Mouse (Mus musculus) mature B cell (primary cell): ENCODE data around the gene Ifna7.

Experiments used
- in situ Hi-C: fragments of 300-500 bp; cut with MboI; formaldehyde crosslinking; loops from 2 replicates; pipeline ENCODE4 v1.14.3; 2019

Gene Ifna7

DNA sequence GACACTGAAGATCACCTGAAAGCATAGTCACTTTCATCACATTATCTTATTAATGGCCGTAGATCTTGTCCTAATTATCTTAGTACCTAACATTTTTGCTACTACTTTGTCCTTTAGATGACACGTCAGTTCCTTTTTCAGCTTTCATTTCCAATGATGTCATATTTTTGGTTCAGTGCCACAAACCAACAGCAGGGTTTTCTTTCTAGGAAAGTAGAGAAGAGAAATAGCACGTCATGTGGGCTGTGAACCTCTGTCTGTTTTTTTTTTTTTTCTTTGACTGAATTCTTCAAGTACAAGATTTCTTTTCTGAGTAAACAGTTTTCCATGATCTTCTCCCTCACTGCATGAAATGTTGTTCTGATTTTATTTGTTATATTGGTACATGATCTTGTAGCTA, 24.0 kb downstream of the Ifna7 start:
- in situ Hi-C loops, result no loop called here

DNA sequence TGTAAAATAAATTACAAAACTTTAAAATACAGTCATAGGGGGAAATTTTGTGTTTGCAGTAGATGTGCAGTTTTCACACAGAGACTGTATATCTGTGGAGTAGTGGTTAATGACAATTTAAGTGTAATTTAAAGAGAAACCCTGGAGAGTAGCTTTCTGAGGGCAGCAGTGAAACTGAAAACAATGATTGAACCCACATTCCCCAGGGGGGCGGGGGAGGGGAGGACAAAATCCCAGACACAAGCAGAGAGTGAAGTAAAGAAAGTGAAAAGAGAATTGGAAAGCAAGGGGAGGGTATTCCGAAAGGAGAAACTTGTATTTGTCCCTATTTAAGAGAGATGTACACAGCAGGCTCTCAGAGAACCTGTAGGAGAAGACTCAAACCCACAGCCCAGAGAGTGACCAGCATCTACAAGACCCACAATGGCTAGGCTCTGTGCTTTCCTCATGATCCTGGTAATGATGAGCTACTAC, 25.4 kb downstream of the Ifna7 start, which contains the start of gene Ifna4:
Gene Ifna4 (plus strand): TSS at position 424 of the 474 bp plus-strand sequence.
- in situ Hi-C loops, result no loop called here

DNA sequence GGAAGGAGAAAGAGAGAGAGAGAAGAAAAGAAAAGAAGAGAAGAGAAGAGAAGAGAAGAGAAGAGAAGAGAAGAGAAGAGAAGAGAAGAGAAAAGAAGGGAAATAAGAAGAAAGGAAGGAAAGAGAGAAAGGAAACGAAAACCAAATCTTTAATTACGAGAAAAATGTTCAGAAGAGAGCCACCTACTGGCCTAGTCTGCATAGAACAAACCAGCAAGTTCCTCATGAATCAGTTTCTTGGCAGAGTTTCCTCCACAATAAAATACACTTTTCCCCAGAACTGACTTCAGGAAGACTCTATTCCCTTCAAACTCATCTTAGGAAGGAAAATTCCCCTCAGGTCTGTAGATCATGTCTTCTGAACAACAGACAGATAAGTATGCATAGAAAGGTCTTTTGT, 29.3 kb downstream of the Ifna7 start:
- in situ Hi-C loops, result no loop called here

DNA sequence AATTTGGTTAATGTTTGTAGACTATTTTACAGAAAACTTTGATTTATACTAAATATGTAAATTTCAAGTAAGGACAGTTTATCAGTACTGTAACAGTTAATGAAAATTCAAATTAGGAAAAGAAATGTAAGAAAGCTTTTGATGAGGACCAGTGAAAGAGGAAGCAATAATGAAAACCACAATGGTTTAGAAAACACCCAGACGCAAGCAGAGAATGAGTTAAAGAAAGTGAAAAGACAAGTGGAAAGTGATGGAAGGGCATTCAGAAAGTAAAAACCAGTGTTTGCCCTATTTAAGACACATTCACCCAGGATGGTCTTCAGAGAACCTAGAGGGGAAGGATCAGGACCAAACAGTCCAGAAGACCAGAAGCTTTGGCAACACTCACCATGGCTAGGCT, 33.7 kb downstream of the Ifna7 start, which contains the start of gene Ifna1:
Gene Ifna1 (plus strand): TSS at position 390 of the 400 bp plus-strand sequence.
- in situ Hi-C loops, result loop anchor here (25.0 kb wide), 3 partner anchors 112 to 438 kb away; partner anchors contain the start of genes Cdkn2a and Mtap

DNA sequence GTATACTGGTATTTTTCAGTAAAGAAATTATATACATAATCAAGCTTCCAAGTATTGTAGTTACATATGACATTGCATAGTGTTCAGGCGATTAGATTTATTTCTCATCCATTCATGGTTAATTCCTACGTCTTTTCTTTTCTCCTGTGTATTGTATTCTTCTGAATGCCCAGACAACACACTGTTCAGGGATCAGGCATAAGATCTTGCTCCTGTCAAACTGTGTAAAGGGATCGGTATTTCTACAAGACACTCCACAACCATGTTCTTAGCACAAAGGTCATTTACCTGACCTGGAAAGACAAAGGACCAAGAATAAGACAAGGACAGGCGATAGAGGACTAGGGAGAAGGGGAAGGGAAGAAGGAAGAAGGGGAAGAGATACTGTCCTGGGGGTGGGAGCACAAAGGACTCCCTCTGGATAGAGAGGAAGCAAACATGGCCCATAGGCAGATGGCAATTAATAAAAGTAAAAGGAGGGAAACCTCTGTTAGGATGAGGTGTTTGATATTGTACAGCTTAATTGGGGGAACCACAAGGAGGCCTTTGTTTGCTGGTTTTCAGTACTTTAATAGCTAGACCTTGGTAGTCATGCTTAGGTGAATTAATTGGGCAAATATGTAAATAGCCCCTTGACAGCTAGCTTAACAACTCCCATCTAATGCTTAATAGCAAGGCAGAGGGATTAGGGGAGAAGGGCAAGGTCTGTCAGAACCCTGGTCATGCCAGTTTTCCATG, 35.2 kb downstream of the Ifna7 start:
- in situ Hi-C loops, result loop anchor here (25.0 kb wide), 3 partner anchors 114 to 436 kb away; partner anchors contain the start of genes Cdkn2a and Mtap

DNA sequence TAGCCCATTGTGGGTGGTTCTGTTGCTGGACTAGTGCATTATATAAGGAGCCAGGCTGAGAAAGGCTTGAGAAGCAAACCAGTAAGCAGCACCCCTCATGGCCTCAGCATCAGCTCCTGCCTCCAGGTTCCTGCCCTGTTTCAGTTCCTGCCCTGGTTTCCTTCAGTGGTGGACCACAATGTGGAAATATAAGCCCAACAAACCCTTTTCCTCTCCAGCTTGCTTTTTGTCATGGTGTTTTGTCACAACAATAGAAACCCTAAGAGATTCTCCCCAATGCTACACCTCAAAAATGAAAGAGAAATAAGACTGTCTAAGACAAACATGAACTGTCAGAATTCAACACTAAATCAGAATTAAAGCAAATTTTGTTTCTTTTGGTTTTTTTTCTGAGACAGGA, 43.2 kb downstream of the Ifna7 start:
- in situ Hi-C loops, result loop anchor here (25.0 kb wide), 3 partner anchors 122 to 428 kb away; partner anchors contain the start of genes Cdkn2a and Mtap

DNA sequence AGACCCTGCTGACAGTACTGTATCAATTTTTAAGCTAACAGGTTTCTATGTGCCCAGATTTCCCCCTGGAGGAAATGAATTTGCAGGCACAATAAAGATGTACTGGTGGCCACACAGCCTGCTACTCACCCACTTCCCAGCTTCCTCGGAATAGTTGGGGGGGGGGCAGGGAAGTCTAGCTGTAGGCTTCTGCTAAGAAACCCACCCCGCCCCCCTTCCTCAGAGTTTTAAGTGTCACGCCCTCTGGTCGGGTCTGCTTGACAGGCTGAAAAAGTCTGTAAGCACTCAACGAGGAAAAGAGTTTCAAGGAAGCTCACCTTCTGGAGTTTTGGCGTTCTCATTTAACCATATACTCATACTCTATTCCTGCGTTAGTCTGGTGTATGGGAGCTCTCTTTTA, 47.3 kb downstream of the Ifna7 start:
- in situ Hi-C loops, result loop anchor here (25.0 kb wide), 3 partner anchors 126 to 424 kb away; partner anchors contain the start of genes Cdkn2a and Mtap

DNA sequence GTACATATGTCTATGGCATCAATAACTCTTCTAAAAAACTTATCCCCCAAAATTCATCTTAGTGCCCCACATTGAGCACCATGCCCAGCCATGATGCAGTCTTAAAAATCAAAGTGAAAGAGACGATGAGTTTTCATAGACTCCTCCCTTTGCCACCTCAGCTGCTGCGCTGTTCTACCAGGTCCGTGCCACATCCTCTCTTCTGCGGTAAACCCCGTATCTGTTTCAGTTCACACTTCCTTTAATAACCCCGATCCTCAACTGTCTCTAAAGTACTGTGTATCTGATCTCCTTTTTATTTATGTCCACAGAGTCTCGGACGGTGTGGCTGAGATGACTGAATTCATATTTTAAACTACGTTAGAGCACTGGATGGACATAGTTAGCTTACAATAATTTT, 48.6 kb downstream of the Ifna7 start:
- in situ Hi-C loops, result loop anchor here (25.0 kb wide), 3 partner anchors 127 to 423 kb away; partner anchors contain the start of genes Cdkn2a and Mtap

DNA sequence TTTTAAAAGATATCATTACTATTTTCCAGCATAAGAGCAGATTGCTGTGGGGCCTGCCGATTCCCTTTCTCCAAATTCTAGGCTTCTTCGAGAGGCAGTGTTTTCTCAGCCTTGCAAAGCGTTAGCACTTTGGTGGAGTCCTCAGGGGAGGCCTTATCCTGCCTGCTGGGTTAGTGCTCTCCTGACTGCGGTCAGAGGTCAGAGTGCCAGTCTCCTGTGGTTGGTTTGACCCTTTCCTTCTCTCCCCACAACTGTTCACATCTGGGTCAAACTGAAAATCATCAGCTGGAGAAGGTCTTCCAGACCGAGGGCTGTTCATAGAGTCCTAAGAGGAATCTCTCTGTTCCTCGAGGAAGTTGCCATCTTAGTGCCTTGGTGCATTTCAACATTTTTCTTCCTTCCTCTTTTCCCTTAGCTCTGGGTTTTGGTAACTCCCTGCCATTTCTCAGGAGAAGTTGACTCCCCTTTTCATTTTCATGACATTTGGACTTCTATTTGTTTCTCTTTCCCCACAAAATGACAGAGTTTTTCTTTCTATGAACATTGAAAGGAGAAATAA, 49.1 kb downstream of the Ifna7 start:
- in situ Hi-C loops, result loop anchor here (25.0 kb wide), 3 partner anchors 128 to 422 kb away; partner anchors contain the start of genes Cdkn2a and Mtap
